Mouse (Mus musculus) embryonic fibroblast, embryonic 13.5 days (primary cell): ENCODE results near the gene Aldh3a2.

Experiments
- CTCF ChIP-seq: IDR thresholded peaks from 2 replicates; pipeline ENCODE4 v1.5.1; 2011; ENCODE audit warnings: mild to moderate bottlenecking, control low read depth, low read length, moderate library complexity, borderline replicate concordance; ENCODE audit not compliant: insufficient read depth
- POLR2A ChIP-seq: IDR thresholded peaks from 2 replicates; pipeline ENCODE4 v1.6.1; 2011; ENCODE audit warnings: low read depth, mild to moderate bottlenecking, control low read depth, low read length, moderate library complexity

- no peak for TF ChIP-seq CTCF
- peak; percentile 98 for TF ChIP-seq POLR2A
These were observed at the start of gene Aldh3a2 for GRCm38 (mm10) chr11:61266551-61267533.
